Mouse (Mus musculus): ENCODE data around the gene Angptl3. TPM values are rescaled to one million over a fixed set of nuclear protein-coding genes. Genes with fewer than 3 reads are reported as not detected.

The Angptl3 gene
- 0.21 and 0.50 TPM in 2 replicates for polyA plus RNA-seq (2012)

DNA sequence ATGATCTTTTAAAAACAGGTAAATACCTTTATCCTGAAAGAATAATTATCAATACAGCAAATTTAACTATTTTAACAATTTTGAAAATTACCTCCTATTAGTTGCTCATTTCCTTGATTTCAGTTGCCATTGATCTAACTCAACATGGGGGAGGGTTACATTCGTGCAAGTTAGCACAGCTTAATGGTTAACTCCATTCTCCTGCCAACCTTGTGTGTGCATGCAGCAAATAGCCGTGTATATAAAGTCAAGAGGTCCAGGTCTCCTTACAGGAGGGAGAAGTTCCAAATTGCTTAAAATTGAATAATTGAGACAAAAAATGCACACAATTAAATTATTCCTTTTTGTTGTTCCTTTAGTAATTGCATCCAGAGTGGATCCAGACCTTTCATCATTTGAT is at the start of gene Angptl3:
Gene Angptl3 (plus strand): TSS at position 269 of the 400 bp plus-strand sequence.

Other genes starting within 250 kb of the Angptl3 start
- 0.01 and 0.02 TPM in 2 replicates for gene Kank4, start 213.4 kb upstream of the Angptl3 start, polyA plus RNA-seq (2012)
- gene I0C0044D17Rik, start 207.1 kb upstream of the Angptl3 start, polyA plus RNA-seq (2012), result not detected in 2 replicates
- 472 TPM in 2 replicates for gene Usp1, start 107.1 kb upstream of the Angptl3 start, polyA plus RNA-seq (2012)
- 2.1 and 3.0 TPM in 2 replicates for gene Dock7, start 90.0 kb downstream of the Angptl3 start, polyA plus RNA-seq (2012)
- gene Atg4c, start 163.0 kb downstream of the Angptl3 start, polyA plus RNA-seq (2012), result 0.70 and 1.2 TPM in 2 replicates

Data from megakaryocyte-erythroid progenitor cell, adult 5 weeks (primary cell).